Mouse (Mus musculus) spleen, postnatal 0 days (tissue): ENCODE measurements around the gene Evx2. TPM values are rescaled to one million over a fixed set of nuclear protein-coding genes. Genes with fewer than 3 reads are reported as not detected.

Experiments used
- polyA plus RNA-seq: library from polyadenylated mRNA; unstranded; fragments of >200 nt; fragmentation: Nextera tagmentation; extraction: Ambion mirVana; gene quantifications from 2 replicates; pipeline ENCODE4 v1.2.1, GENCODE M21; 2015

The Evx2 gene
- polyA plus RNA-seq: not detected in 2 replicates

DNA sequence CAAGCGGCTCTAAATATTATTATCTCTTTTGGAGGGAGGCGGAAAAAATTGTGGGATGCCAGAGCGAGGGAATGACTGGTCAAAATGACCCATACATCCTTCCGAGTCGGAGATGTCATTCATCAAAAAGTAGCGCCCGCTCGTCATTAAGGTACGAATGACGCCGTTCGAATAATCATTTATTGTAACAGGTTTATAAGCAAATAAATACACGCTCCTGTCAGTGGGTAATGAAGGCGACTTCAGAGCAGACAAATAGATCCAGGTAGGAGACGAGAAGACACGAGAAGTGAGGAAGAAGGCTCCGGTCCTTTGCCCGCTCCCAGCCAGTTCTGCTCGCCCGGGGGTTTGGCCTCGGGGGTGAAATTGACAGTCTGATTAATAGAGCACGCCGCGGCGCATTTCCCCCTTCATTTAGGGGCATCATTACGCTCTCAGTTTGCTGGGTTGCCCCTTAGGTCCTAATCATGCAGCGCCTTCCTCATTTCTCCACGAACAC, at the start of gene Evx2:
Evx2 (minus strand) TSS at position 51 of the 499 bp plus-strand sequence.

DNA sequence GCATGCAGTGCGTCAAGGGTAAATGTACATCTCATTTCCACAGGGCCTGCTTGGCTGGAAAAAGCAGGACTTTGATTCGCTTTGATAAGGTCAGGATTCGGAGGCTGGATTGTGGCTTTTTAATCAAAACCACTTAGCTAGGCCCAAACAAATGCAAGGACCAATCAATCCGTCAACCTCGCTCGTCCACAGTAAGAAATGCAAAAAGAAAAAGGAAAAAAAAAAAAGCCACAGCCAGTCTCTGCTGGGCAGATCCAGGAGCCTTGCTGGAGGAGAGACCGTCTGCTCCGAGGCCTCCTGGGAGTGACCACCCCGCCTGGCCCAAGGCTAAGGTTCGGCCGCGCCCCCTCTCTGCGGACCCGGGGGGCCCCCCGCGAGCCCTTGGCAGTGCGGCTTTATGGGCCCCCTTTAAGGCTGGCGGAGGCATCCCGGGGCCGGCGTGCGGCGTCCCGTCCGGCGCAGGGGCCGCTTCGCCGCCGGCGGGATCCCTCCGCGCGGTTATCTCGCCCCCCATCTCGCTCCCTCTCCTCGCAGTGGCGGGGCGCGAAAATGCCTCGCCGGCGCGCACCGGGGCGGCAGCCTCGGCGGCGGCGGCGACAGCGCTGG, 45.1 kb upstream of the Evx2 start, which contains the start of gene Hoxd8:
Hoxd8 (plus strand) TSS at position 223 of the 606 bp plus-strand sequence.

DNA sequence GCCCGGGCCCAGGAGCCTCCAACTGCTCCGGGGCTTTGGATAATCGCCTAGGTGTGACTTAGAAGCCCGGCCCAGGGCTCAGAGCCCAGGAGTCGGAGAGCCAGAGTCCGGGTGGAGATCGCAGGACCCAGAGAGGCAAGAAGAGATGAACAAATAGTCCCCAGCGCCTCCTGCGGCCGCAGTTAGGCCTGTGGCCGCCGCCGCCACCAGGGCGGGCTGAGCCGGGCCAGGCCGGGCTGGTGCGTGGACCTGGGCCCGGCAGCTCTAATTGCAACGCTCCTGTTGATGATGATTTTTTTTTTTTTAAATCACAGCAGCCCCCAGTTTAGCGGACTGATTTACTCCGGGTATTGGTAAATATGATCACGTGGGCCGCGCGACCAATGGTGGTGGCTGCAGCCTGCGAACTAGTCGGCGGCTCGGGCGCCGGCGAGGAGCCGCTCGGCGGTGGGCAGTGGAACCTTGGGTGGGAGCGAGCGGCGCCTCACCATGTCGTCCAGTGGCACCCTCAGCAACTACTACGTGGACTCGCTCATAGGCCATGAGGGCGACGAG, 38.3 kb upstream of the Evx2 start, which contains the start of gene Hoxd9:
Hoxd9 (plus strand) TSS at position 161 of the 555 bp plus-strand sequence.

DNA sequence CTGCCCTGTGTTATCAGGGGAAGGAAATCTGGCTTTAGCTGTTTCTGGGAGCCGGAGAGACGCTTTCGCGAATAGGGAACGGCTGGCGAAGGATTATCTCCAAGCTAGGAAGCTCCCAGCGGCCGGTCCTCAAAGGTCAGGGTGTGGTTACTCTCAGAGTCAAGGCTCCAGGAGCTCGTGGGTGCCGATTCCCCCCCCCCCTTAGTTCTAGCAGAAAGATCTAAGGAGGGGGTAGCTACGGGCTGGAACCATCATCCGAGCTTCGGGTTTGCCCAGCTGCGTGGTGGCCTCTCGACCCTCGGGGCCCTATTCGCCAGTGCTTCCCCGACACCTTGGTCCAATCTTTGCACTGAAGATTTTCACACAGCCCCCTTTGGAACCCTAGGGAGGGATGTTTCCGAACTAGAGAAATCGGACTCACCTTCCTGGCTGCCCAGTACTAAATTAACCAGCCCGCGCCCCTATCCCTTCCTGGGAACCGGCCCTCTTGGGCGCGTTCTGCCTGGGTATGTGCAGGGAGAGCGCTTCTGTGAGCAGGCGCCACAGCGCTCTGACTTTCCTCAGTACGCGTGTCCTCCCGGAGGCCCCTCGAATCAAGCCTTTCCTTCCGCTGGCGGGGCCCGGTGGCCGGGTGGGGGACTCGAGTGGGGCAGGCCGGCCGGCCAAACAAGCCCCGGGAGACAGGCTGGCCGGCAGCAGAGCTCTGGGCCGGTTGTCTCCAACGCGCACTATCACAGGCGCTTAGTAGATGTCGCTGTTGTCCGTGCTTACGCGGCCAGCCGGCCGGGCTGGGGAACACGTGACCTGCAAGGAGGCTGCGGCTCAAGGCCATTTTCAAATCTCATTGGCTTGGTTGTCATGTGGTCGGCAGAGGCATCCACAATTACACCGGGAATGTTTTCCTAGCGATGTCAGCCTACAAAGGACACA, 31.9 kb upstream of the Evx2 start, which contains the start of gene Hoxd10:
Hoxd10 (plus strand) TSS at position 903 of the 930 bp plus-strand sequence.

DNA sequence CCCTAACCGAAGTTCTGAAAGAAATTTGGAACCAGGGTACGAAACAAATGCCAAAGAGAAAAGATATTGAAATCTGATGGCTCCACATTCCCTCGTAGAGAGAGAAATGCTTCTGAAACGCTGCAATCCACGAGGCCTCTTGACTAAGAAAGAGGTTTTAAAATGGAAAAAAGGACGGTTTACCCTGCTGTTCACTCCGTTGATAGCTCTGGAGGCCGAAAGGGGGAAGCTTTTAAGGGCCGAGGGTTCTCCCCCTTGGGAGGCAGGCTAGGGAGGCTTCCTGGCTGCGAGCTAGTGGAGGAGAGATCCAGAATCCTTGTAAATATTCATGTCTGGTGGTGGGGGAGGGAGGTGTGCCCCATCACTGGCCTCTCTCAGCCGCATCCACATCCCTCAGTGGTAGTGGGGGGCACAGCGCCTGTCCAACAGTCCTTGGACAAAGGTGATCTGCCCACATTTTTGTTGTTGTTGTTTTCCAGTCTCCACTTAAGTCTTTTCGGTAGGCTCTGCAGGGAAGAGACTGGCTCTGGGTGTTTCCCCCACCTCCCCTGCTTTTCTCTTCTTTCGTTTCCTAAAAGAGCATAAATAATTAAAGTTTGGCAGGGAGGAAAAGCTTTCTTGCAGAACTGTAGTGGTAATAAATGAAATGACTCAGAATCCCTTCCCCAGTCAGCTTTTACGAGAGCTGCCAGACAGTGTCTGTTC, 19.7 kb upstream of the Evx2 start, which contains the start of gene Hoxd11:
Hoxd11 (plus strand) TSS at position 667 of the 705 bp plus-strand sequence.

DNA sequence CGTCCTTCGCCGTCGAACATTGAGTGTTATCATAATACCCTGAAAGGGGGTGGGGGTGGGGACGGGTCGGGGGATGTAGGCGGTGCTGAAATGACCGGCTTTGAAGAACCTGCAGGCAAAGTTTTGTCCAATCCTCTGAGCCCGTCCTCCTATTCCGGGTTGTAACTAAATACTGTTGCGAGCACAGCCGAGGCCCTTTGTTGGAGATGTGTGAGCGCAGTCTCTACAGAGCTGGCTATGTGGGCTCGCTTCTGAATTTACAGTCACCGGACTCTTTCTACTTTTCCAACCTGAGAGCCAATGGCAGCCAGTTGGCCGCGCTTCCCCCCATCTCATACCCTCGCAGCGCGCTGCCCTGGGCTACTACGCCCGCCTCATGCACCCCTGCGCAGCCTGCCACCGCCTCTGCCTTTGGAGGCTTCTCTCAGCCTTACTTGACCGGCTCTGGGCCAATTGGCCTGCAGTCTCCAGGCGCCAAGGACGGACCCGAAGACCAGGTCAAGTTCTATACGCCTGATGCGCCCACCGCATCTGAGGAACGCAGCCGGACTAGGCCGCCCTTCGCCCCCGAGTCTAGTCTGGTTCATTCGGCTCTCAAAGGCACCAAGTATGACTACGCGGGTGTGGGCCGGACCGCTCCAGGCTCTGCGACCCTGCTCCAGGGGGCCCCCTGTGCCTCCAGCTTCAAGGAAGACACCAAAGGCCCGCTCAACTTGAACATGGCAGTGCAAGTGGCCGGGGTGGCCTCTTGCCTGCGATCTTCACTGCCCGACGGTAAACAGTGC, 15.7 kb upstream of the Evx2 start, which contains the start of gene Hoxd12:
Hoxd12 (plus strand) TSS at position 133 of the 785 bp plus-strand sequence.

DNA sequence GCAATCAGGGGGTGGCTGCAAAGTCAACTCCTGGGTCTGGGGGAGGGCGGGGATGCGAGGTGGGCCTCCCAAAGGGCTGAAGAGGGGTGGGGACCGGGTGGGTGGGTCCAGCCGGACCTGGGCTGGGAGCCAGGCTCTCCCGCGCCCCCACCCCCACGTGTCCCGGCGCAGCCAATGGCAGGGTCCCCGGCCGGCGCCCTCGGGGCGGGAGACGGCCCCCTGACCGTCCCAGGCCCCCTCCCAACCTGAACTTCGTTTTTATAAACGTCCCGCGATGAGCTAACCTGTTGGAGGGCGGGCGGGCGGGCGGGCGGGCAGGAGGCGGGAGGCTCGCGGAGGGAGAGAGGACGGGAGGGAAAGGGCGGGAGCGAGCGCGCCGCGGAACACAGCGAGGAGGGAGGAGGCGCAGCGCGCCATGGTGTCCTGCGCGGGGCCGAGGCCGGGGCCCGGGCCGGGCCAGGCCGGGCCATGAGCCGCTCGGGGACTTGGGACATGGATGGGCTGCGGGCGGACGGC, 8.5 kb upstream of the Evx2 start, which contains the start of gene Hoxd13:
Hoxd13 (plus strand) TSS at position 469 of the 516 bp plus-strand sequence.

Other genes with a start within 250 kb of the Evx2 start
- gene Lnpk, start 80.1 kb downstream of the Evx2 start, polyA plus RNA-seq: 24.8 and 27.6 TPM in 2 replicates
- gene Hoxd13, start 8.8 kb upstream of the Evx2 start, polyA plus RNA-seq: not detected in 2 replicates
- not detected in 2 replicates for gene Hoxd12, start 15.5 kb upstream of the Evx2 start, polyA plus RNA-seq
- gene Hoxd11, start 20.0 kb upstream of the Evx2 start, polyA plus RNA-seq: not detected in 2 replicates
- 0.11 TPM in 1 of 2 replicates, not detected in the other for gene Hoxd10, start 32.4 kb upstream of the Evx2 start, polyA plus RNA-seq
- 0.41 and 0.46 TPM in 2 replicates for gene Hoxd9, start 38.2 kb upstream of the Evx2 start, polyA plus RNA-seq
- 1.1 TPM in 2 replicates for gene Hoxd8, start 45.1 kb upstream of the Evx2 start, polyA plus RNA-seq
- 0.06 TPM in 2 replicates for gene Hoxd3, start 52.4 kb upstream of the Evx2 start, polyA plus RNA-seq
- gene Hoxd4, start 52.4 kb upstream of the Evx2 start, polyA plus RNA-seq: 0.08 and 0.28 TPM in 2 replicates
- gene Gm28230, start 67.2 kb upstream of the Evx2 start, polyA plus RNA-seq: not detected in 2 replicates
- gene Hoxd1, start 103.4 kb upstream of the Evx2 start, polyA plus RNA-seq: not detected in 2 replicates
- 73.2 and 73.5 TPM in 2 replicates for gene Mtx2, start 166.2 kb upstream of the Evx2 start, polyA plus RNA-seq